Mouse (Mus musculus): Measurements from ENCODE around the gene Trim3. TPM values are rescaled to one million over a fixed set of nuclear protein-coding genes. Genes with fewer than 3 reads are reported as not detected.

Trim3 gene
- total RNA-seq, 4 experiments from 2014 or later: 137 to 154 (median 148) TPM

GRCm38 (mm10) chr7:105611767-105612166 is 21.6 kb downstream of the Trim3 start:
- no peak for DNase-seq (ENCODE audit: low spot score in 2 of 2)

- no peak for DNase-seq (ENCODE audit: low spot score in 2 of 2)
Measured at GRCm38 (mm10) chr7:105608467-105608866, 24.9 kb downstream of the Trim3 start.

- peak; percentile 47 to 49 for DNase-seq (ENCODE audit: low spot score in 2 of 2)
Measured at GRCm38 (mm10) chr7:105602860-105603623, 30.3 kb downstream of the Trim3 start.

- no peak for DNase-seq (ENCODE audit: low spot score in 2 of 2)
Measured at GRCm38 (mm10) chr7:105590097-105590496, 43.3 kb downstream of the Trim3 start.

- DNase-seq (ENCODE audit: low spot score in 2 of 2): no peak
Measured at GRCm38 (mm10) chr7:105588325-105588912, 45.0 kb downstream of the Trim3 start.

- DNase-seq (ENCODE audit: low spot score in 2 of 2): no peak
Measured at GRCm38 (mm10) chr7:105581959-105582358, 51.4 kb downstream of the Trim3 start.

GRCm38 (mm10) chr7:105581094-105581703 is 52.2 kb downstream of the Trim3 start, which contains the start of gene Apbb1:
Gene Apbb1, minus strand, starts transcription at chr7:105581653.
- peak; percentile 72 to 81 for DNase-seq (ENCODE audit: low spot score in 2 of 2)

- DNase-seq (ENCODE audit: low spot score in 2 of 2): no peak
Measured at GRCm38 (mm10) chr7:105580627-105581089, 52.7 kb downstream of the Trim3 start.

- DNase-seq (ENCODE audit: low spot score in 2 of 2): no peak
Measured at GRCm38 (mm10) chr7:105578481-105578880, 54.9 kb downstream of the Trim3 start.

- DNase-seq (ENCODE audit: low spot score in 2 of 2): no peak
Measured at GRCm38 (mm10) chr7:105577377-105577871, 55.9 kb downstream of the Trim3 start.

GRCm38 (mm10) chr7:105576166-105576748 is 57.1 kb downstream of the Trim3 start:
- no peak for DNase-seq (ENCODE audit: low spot score in 2 of 2)

GRCm38 (mm10) chr7:105574537-105574936 is 58.8 kb downstream of the Trim3 start:
- no peak for DNase-seq (ENCODE audit: low spot score in 2 of 2)

- DNase-seq (ENCODE audit: low spot score in 2 of 2): no peak
Measured at GRCm38 (mm10) chr7:105572949-105573348, 60.4 kb downstream of the Trim3 start.

GRCm38 (mm10) chr7:105570756-105571155 is 62.6 kb downstream of the Trim3 start:
- no peak for DNase-seq (ENCODE audit: low spot score in 2 of 2)

- no peak for DNase-seq (ENCODE audit: low spot score in 2 of 2)
Measured at GRCm38 (mm10) chr7:105569512-105570496, 63.6 kb downstream of the Trim3 start.

- peak; percentile 74 to 92 for DNase-seq (ENCODE audit: low spot score in 2 of 2)
Measured at GRCm38 (mm10) chr7:105568988-105569471, 64.3 kb downstream of the Trim3 start.

- DNase-seq (ENCODE audit: low spot score in 2 of 2): peak in 1 of 2 experiments; percentile 87
Measured at GRCm38 (mm10) chr7:105568583-105568982, 64.8 kb downstream of the Trim3 start.

- no peak for DNase-seq (ENCODE audit: low spot score in 2 of 2)
Measured at GRCm38 (mm10) chr7:105565071-105565836, 68.1 kb downstream of the Trim3 start.

GRCm38 (mm10) chr7:105563367-105563766 is 70.0 kb downstream of the Trim3 start:
- DNase-seq (ENCODE audit: low spot score in 2 of 2): no peak

- DNase-seq (ENCODE audit: low spot score in 2 of 2): no peak
Measured at GRCm38 (mm10) chr7:105562317-105562716, 71.1 kb downstream of the Trim3 start.
